Mouse (Mus musculus) kidney, adult 11 months (tissue): Measurements from ENCODE around the gene Nrp2.

Source experiments
- DNase-seq: peaks from one replicate; pipeline ENCODE4 v3.0.0; 2022

The Nrp2 gene

DNA sequence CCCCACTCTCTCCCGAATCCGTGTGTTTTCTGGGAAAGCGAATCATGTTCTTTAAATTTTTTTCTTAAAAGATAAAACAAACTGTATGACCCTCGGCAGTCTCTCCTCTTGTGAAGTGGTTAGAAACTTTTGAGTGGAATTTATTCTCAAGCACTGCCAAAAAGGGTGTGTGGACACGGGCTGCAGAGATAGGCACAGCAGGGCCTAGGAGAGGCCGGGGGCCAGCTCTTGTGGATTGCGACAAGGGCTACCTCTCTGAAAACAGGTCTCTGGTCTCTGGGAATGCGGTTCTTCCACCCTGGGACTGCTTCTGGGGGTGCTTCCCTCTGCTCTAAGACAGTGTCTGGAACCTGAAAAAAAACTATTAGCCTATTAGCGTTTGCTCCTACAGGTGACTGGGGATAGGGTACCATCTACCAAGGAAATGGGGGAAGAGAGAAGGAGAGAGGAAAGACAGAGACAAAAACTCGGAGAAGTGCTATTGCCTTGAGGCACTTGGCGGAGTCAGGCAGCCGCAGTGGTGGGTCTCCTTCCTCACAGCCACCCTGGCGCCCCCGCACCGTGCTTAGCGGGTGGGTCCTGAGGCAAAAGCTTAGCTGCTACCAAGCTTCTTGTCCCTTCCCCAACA is 1.9 kb downstream of the Nrp2 start:
- DNase-seq, result no peak

DNA sequence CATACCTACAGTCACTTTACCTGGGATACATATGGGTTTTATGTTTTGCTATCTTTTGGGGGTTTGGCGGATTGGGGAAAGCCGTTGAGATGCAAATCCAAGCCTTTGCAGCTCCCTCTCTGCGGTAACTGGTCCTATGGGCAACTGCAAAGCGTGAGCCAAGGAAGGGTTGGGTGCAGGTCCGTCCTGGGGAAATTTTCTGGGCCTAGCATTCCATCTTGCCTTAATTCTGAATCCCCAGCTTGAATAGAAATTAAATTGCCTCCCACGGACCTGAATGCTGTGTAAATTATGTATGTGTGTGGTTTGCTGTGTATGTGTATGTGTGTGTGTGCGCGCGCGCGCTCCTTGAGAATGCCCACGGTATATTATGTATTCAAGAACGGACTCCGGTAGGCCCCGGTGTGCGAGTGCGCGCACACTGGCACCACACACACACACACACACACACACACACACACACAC is 2.5 kb downstream of the Nrp2 start:
- no peak for DNase-seq

DNA sequence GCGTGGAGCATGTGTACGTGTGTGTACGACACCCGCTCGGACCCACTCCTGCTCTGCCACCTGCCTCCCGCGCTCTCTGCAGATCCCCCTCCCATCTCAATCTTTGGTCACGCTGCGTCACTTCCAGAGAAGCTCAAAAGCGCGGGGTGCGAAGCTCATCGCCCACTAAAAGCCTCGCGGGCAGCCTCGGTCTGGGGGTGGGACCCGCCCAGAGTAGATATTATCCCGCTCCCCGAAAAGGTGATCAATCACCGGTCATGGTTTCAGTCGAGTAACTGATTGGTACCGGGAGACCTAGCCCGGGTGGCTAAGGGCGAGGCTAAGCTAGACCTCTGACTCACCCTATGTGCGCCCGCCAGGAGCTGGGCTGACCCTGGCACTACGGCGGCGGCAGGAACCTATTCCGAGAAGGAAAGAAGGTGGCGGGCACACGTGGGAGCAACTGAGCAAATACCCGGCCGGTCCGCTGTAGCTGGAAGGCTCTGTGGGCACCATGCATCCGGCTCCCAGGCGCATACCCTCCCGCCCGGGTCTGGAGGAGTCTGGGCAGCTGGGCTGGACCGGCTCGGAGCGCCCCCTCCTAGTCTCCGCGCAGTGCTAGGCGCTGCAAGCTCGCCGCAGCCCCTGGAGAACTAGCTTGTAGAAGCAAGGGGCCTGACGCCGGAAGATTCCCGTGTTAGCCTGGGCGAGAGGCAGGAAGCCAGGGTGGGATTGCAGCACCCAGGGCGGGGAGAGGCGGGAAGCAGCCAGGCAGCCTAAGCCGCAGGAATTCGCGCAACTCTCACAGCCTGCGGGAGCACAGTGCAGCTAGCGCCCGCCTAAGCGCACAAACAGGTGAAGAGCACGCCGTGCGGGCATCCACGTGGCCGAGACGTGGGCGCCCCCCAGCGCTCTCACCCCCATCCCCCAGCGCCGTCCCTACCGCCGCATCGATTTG is 3.3 kb downstream of the Nrp2 start:
- DNase-seq, result no peak

DNA sequence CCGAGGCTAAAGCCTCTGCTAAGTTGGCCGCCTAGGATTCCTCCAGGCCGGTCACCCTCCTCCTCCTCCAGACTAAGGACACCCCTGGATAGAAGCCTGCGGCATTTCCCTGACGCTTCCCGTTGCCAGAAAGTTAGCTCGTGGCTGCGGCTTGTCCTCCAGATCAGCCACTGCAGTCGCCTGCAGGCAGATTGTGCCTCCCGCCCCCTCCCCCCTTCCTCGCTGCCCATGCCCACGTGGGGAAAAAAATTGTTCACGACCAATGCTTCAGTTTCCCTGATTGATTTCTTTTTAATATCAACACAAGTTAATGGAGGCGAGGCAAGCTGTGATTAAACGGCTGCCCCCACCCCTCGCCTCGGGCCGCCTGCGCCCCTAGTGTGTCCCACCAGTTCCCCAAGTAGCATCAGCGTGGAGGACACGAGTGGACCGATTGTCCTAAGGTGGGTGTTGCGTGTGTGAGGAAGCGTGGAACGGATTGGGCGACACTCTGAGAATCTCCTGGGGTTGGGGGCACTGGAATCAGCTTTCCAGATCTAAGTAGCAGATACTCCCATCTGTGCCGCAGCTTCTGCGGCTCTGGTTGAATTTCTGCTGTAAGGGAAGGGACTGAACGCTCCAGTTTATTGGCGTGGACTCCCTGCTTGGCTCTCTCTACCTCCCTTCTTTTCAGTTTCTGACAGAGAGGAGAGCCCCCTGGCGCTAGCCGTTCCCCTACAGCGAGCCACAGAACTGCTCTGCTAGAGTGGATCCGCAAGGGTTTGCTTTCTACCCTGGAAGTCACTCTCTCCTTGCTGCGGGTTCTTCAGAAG is 4.2 kb downstream of the Nrp2 start:
- no peak for DNase-seq

DNA sequence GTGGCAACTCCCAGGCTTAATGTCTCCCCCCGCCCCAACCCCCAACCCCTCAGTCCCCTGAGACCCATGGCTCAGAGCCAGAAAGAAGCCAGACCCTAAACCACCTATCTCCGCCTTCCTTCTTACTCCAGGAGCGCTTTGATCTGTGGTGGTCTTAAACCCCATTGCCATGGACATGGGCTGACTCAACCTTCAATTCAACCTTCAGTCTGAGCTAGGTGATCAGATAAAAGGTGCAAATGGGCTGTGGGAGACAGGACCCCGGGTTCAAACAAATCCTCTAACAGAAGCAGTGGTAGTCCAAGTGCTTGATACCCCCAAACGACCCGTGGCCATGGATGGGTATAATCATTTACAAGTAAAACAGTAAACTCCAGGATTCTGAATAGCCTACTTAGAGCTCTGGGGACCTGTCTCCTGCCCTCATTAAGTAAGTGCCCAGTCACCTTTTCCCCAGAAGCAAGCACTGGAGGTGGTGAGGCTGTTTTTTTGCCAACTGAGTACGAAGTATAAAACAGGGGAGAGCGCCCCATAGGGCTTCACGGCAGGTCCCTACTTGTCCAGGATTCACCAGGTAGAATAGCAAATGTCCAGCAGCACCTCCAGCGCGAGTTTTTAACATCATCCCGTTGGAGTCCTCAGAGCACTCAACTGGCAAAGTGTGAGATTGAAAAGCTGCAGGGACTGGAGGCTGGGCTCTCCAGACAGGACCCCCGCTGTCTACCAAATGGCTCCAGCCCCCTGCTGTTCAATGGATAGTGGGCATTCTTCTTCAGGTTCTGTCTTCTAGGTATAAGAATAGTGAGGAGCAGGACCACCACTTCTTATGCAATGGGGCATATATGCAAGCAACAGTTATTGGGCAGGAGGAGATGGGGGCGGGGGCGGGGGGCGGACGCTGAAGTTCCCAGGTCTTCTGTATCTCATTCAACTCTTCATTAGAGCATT is 5.1 kb downstream of the Nrp2 start:
- no peak for DNase-seq

GRCm38 (mm10) chr1:62709770-62710335 is 6.8 kb downstream of the Nrp2 start:
- no peak for DNase-seq

GRCm38 (mm10) chr1:62713021-62713676 is 10.1 kb downstream of the Nrp2 start:
- no peak for DNase-seq

GRCm38 (mm10) chr1:62715004-62715403 is 11.9 kb downstream of the Nrp2 start:
- DNase-seq, result no peak

GRCm38 (mm10) chr1:62715692-62716091 is 12.6 kb downstream of the Nrp2 start:
- DNase-seq, result no peak

GRCm38 (mm10) chr1:62716836-62717478 is 13.9 kb downstream of the Nrp2 start:
- DNase-seq, result no peak

- no peak for DNase-seq
Observed at GRCm38 (mm10) chr1:62717552-62718236, 14.6 kb downstream of the Nrp2 start.

- no peak for DNase-seq
Observed at GRCm38 (mm10) chr1:62718237-62718571, 15.1 kb downstream of the Nrp2 start.

- DNase-seq, result no peak
Observed at GRCm38 (mm10) chr1:62718750-62719149, 15.7 kb downstream of the Nrp2 start.

- DNase-seq, result no peak
Observed at GRCm38 (mm10) chr1:62719770-62720169, 16.7 kb downstream of the Nrp2 start.

- no peak for DNase-seq
Observed at GRCm38 (mm10) chr1:62720176-62720575, 17.1 kb downstream of the Nrp2 start.

- no peak for DNase-seq
Observed at GRCm38 (mm10) chr1:62720727-62721705, 17.9 kb downstream of the Nrp2 start.

DNA sequence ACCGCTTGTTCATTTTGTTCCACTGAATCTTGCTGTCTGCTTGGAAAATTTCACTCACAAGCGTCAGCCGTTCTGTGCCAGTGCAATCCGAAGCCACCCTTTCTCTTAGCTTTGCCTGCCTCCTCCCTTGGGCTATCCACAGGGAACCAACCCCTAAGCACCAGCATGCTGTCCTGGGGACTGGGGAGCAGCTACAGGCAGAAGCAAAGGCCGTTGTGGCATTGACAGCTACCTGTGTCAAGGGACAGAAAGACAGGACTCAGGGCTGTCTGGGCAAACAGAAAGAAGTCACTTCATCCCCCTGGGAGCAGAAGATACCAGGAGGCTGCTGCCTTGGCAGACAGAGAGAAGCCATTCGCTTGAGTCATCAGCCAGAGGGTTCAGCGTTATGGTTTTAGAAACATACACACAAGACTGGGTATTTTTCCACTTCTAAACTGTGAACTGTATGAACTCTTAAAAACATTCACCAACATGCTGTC is 18.7 kb downstream of the Nrp2 start:
- DNase-seq, result no peak

- DNase-seq, result no peak
Observed at GRCm38 (mm10) chr1:62722526-62722925, 19.4 kb downstream of the Nrp2 start.

GRCm38 (mm10) chr1:62723891-62724290 is 20.8 kb downstream of the Nrp2 start:
- DNase-seq, result no peak
